Mouse (Mus musculus) cerebellum, adult 8-10 months (tissue): ENCODE results near the gene Btbd35f26.
"Not testable (repeated sequence)": the region's sequence is repeated elsewhere in the genome, so short reads cannot be mapped to it uniquely, and the experiment has no call there.

Source experiments
- DNase-seq: peaks from one replicate; pipeline ENCODE4 v3.0.0; 2022

Btbd35f26 gene

DNA sequence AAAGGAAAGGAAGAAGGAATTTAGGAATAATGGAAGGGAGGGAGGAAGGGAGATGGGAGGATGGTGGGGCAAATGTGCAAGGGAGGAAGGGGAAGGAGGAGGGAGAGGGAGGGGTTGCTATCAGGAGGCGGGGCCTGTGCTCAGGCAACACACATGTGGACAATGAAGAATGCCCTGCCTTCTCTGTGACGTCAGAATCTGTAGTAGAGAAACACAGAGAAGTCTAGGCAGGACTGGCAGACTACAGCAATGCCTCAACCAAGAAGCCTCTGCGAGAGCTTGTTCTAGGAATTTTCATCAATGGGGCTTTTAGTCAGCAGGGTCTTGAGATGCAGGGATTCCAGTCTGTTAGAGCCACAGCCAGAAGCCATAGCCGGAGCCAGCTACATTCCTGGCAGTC is at the start of gene Btbd35f26:
TSS of gene Btbd35f26 (plus strand) at position 301 of the 400 bp plus-strand sequence.
- DNase-seq: not testable (repeated sequence)

DNA sequence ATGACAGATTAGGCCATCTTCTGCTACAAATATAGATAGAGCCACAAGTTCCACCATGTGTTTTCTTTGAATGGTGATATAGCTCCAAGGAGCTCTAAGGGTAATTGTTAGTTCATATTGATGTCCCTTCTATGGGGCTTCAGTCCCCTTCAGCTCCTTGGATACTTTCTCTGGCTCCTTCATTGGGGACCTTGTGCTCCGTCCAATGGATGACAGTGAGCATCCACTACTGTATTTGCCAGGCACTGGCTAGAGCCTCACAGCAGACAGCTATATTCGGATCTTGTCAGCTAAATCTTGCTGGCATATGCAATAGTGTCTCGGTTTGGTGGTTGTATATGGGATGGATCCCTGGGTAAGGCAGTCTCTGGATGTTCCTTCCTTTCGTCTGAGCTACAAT is 5.7 kb downstream of the Btbd35f26 start:
- DNase-seq: peak; percentile 1

GRCm38 (mm10) chrX:31383818-31384217 is 47.6 kb downstream of the Btbd35f26 start, which contains the start of gene Btbd35f19:
Gene Btbd35f19 (minus strand): TSS chrX:31383918.
- not testable (repeated sequence) for DNase-seq
